Mouse (Mus musculus) olfactory bulb, adult 2 months (tissue): ENCODE measurements around the gene Epb41l1.

Source experiments
- CTCF ChIP-seq: fragments of 200-500 bp; IDR thresholded peaks from 2 replicates; pipeline ENCODE4 v1.5.1; 2012; ENCODE audit warnings: low read depth, mild to moderate bottlenecking, low read length, moderate library complexity; ENCODE audit not compliant: insufficient read depth
- POLR2A ChIP-seq: fragments of 200-500 bp; IDR thresholded peaks from 2 replicates; pipeline ENCODE4 v1.6.1; 2012; ENCODE audit warnings: mild to moderate bottlenecking, low read depth, low read length, moderate library complexity; ENCODE audit not compliant: insufficient read depth

GRCm38 (mm10) chr2:156569261-156569660 lies 148.6 kb downstream of the Epb41l1 start:
- no peak for TF ChIP-seq CTCF
- TF ChIP-seq POLR2A = no peak
